Mouse (Mus musculus) heart, postnatal 0 days (tissue): ENCODE measurements at regions not wholly inside any gene's neighbourhood (a gene's known extent, or its start where the extent isn't known, plus 50 kb on each side); places are given as distances from the start of the nearest gene placed in this dataset.

Source experiments
- CTCF ChIP-seq: IDR thresholded peaks from 2 replicates; pipeline ENCODE4 v1.5.1; 2016; ENCODE audit warnings: antibody characterized with exemption, control low read depth, low read depth
- EP300 ChIP-seq: IDR thresholded peaks from 2 replicates; pipeline ENCODE4 v1.6.1; 2016; ENCODE audit warnings: antibody characterized with exemption, low read depth

DNA sequence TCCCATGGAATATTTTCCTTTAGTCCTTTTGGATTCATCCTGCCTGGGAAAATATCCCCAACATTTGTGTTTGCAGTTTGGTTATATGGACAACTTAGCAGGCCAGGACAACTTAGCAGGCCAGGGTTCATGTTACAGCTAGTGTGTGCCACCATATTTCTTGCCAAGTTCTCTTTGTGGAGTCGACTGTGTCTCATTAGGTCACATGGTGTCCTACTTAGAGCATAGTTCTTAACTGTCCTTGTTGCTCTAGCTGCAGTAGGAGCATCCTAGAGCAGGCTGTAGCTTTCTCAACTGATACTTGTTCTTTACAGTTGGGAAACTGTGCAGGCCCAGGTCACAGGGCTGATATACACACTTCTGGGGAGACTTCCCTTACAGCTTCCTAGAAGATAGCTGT lies 126.4 kb upstream of the Sox11 start:
- no peak for TF ChIP-seq CTCF
- TF ChIP-seq EP300: no peak
